Mouse (Mus musculus): ENCODE measurements around the gene Gm37240.

Gene Gm37240

GRCm38 (mm10) chr3:84829366-84829765 is 1058.0 kb downstream of the Gm37240 start:
- in situ Hi-C loops (cut with MboI), result loop anchor here (25.0 kb wide), 1 partner anchor 142 kb away; no protein-coding TSS in a partner anchor

GRCm38 (mm10) chr3:84827617-84828016 is 1059.7 kb downstream of the Gm37240 start:
- in situ Hi-C loops (cut with MboI), result loop anchor here (25.0 kb wide), 1 partner anchor 140 kb away; no protein-coding TSS in a partner anchor

- in situ Hi-C loops (cut with MboI), result loop anchor here (25.0 kb wide), 1 partner anchor 140 kb away; no protein-coding TSS in a partner anchor
Measured at GRCm38 (mm10) chr3:84826938-84827337, 1060.4 kb downstream of the Gm37240 start.

- in situ Hi-C loops (cut with MboI), result loop anchor here (25.0 kb wide), 1 partner anchor 139 kb away; no protein-coding TSS in a partner anchor
Measured at GRCm38 (mm10) chr3:84826405-84826804, 1060.9 kb downstream of the Gm37240 start.

- in situ Hi-C loops (cut with MboI), result loop anchor here (25.0 kb wide), 1 partner anchor 139 kb away; no protein-coding TSS in a partner anchor
Measured at GRCm38 (mm10) chr3:84825990-84826389, 1061.3 kb downstream of the Gm37240 start.

- in situ Hi-C loops (cut with MboI), result no loop called here
Measured at GRCm38 (mm10) chr3:84820654-84821201, 1066.6 kb downstream of the Gm37240 start.

- in situ Hi-C loops (cut with MboI), result no loop called here
Measured at GRCm38 (mm10) chr3:84816951-84817350, 1070.4 kb downstream of the Gm37240 start.

GRCm38 (mm10) chr3:84815461-84815860 is 1071.9 kb downstream of the Gm37240 start:
- in situ Hi-C loops (cut with MboI), result no loop called here

- in situ Hi-C loops (cut with MboI), result no loop called here
Measured at GRCm38 (mm10) chr3:84814762-84815381, 1072.4 kb downstream of the Gm37240 start, which contains the start of gene Fbxw7. Gene Fbxw7 (plus strand): TSS chr3:84815268.

GRCm38 (mm10) chr3:84814157-84814761 is 1073.1 kb downstream of the Gm37240 start:
- in situ Hi-C loops (cut with MboI), result no loop called here

- in situ Hi-C loops (cut with MboI), result no loop called here
Measured at GRCm38 (mm10) chr3:84813436-84814156, 1073.7 kb downstream of the Gm37240 start.

GRCm38 (mm10) chr3:84810803-84811202 is 1076.5 kb downstream of the Gm37240 start:
- in situ Hi-C loops (cut with MboI), result no loop called here

- in situ Hi-C loops (cut with MboI), result no loop called here
Measured at GRCm38 (mm10) chr3:84808906-84809305, 1078.4 kb downstream of the Gm37240 start.

GRCm38 (mm10) chr3:84807826-84808225 is 1079.5 kb downstream of the Gm37240 start:
- in situ Hi-C loops (cut with MboI), result no loop called here

- in situ Hi-C loops (cut with MboI), result no loop called here
Measured at GRCm38 (mm10) chr3:84806206-84806605, 1081.1 kb downstream of the Gm37240 start.

- in situ Hi-C loops (cut with MboI), result no loop called here
Measured at GRCm38 (mm10) chr3:84804036-84804435, 1083.3 kb downstream of the Gm37240 start.

- in situ Hi-C loops (cut with MboI), result no loop called here
Measured at GRCm38 (mm10) chr3:84787914-84788313, 1099.4 kb downstream of the Gm37240 start.

- in situ Hi-C loops (cut with MboI), result no loop called here
Measured at GRCm38 (mm10) chr3:84776084-84776483, 1111.2 kb downstream of the Gm37240 start.

- in situ Hi-C loops (cut with MboI), result no loop called here
Measured at GRCm38 (mm10) chr3:84775577-84775976, 1111.7 kb downstream of the Gm37240 start.

- in situ Hi-C loops (cut with MboI), result no loop called here
Measured at GRCm38 (mm10) chr3:84775067-84775423, 1112.3 kb downstream of the Gm37240 start.

GRCm38 (mm10) chr3:84774246-84775066 is 1112.9 kb downstream of the Gm37240 start:
- in situ Hi-C loops (cut with MboI), result no loop called here

Data from mature B cell (primary cell).